Mouse (Mus musculus) left cerebral cortex, adult 18-20 months (tissue): ENCODE data around the gene Tet2. TPM values are rescaled to one million over a fixed set of nuclear protein-coding genes. Genes with fewer than 3 reads are reported as not detected.
A peak's percentile ranks its signal among the peaks of the same experiment; 100 is the strongest.
"Not testable (repeated sequence)": the region's sequence is repeated elsewhere in the genome, so short reads cannot be mapped to it uniquely, and the experiment has no call there.

ENCODE experiments used
- DNase-seq, 2 experiments: peaks; one replicate each; pipeline ENCODE4 v3.0.0; 2021 to 2022; ENCODE audit warnings: low spot score in 2 of 2, mixed read lengths in 1 of 2
- long read RNA-seq, 2 experiments: library from polyadenylated mRNA; stranded (forward); transcript quantifications; one replicate each; pipeline ENCODE4 v2.0.0; 2021
- total RNA-seq, 2 experiments: library from RNA; stranded (reverse); gene quantifications; 2 replicates each; pipeline ENCODE4 v1.2.3; 2021

Gene Tet2
- 10 to 100 TPM; 42.2 to 46.5 TPM for total RNA-seq
- long read RNA-seq, experiment 1, partial matches to known transcripts, result 5 of 8 reads
- long read RNA-seq, experiment 1, other reads (novel, unspliced or antisense), result 3 of 8 reads
- long read RNA-seq, experiment 2, partial matches to known transcripts, result 0 of 2 reads
- long read RNA-seq, experiment 2, other reads (novel, unspliced or antisense), result 2 of 2 reads

DNA sequence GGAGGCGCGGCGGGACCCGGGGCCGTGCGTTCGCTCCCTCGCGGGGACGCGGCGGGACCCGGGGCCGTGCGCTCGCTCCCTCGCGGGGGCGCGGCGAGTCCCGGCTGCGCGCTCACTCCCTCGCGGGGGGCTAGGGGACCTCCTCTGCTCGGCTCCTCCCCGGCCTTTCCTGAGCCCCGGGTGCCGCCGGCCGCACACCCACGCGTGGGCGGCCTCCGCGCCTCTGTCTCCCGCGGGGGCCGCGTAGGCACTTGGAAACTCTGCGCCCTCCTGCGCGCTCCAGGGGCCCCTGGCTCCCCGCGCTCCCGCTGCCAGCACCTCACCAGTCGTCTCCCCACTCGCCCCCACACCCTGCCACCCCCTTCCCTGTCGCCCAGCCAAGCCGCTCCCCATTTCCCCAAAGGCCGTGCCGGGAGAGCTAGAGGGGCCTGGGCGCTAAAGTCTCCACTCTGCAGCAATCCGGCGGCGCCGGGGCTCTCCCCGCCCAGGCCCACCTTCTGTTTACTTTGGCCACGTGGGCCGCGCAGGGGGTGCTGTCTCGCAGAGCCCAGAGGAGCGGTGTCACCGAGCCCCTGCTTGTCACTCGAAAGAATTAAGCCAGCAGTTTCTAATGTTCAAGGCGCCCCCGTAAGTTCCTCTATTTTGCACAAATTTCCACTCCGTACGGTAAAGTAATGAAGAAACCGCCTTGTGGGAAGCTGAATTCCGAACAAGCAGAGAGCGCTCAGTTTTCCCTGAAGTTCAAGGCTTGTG is at the start of gene Tet2:
Gene Tet2 (minus strand): TSS at position 589 of the 753 bp plus-strand sequence.
- peak; percentile 61 to 73 for DNase-seq

- DNase-seq, result not testable (repeated sequence)
Measured at GRCm38 (mm10) chr3:133592995-133593394, 48.1 kb upstream of the Tet2 start.

DNA sequence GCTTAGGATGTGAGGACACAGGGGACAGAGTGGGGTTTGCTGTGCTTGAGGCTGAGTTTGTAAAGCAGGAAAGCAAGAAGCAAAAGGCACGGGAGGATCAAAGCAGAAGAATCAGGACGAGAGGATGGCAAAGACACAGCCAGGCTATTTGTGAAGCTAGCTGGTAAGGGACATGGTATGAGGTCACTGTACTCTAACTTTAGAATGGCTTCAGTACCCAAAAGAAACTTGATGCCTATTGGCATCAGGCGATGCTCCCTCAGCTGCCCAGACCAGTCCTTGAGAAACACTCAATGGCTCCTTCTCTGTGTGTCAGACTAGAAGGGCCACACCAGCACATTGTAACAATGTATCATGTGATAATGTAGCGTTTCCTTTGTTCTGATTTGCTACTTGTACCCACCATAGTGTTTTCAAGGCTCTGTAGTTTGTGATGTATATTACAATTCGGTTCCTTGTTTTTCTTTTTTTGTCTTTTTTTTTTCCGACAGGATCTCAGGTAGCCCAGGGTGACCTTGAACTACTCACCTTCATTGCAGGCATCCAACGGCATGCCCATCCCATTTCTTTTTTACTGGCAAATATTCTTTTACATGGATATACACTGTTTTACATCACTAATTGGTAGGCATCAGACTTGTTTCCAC is 45.7 kb upstream of the Tet2 start:
- no peak for DNase-seq

GRCm38 (mm10) chr3:133585010-133585409 is 40.1 kb upstream of the Tet2 start:
- no peak for DNase-seq

- DNase-seq, result no peak
Measured at GRCm38 (mm10) chr3:133583411-133584025, 38.6 kb upstream of the Tet2 start.

DNA sequence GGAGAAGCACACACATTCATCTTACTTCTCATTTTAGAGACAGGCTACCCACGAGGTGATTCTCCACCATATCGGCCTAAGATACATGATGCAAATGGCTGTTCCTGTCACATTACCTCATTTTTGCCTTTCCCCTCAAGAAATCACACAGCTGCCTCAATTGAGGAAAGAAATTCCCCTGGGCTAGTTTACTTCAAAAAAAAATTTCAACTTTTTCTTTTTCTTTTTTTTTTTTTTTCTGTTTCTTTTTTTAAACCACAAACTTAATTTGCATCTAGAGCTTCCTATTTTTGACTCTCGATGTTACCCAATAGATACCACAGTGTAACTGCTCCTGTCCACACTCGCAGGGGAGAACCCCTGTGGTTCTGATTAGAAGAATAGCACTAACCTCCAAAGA is 38.0 kb upstream of the Tet2 start:
- no peak for DNase-seq

DNA sequence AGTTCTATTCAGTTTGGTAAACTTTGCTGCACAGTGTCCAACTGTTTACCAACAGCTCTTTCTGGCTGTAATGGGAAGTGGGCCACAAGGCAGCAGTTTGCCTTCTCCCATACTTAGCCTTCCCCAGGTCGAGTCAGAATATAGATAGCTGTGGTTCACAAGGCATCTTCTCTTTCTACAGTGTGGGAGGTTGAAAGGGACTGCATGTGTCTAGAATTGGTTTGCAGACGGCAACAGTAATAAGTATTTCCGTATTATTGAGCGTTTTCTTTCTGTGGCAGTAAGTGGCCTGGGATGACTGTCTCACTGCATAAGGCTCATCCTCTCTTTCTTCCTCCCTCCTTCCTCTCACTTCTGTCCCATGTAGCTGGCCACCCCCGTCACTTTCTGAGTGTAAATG is 37.2 kb upstream of the Tet2 start:
- DNase-seq, result no peak

GRCm38 (mm10) chr3:133581541-133581940 is 36.6 kb upstream of the Tet2 start:
- no peak for DNase-seq

- no peak for DNase-seq
Measured at GRCm38 (mm10) chr3:133579671-133580070, 34.7 kb upstream of the Tet2 start.

- no peak for DNase-seq
Measured at GRCm38 (mm10) chr3:133579140-133579539, 34.2 kb upstream of the Tet2 start.

- DNase-seq, result no peak
Measured at GRCm38 (mm10) chr3:133574969-133575368, 30.0 kb upstream of the Tet2 start.

DNA sequence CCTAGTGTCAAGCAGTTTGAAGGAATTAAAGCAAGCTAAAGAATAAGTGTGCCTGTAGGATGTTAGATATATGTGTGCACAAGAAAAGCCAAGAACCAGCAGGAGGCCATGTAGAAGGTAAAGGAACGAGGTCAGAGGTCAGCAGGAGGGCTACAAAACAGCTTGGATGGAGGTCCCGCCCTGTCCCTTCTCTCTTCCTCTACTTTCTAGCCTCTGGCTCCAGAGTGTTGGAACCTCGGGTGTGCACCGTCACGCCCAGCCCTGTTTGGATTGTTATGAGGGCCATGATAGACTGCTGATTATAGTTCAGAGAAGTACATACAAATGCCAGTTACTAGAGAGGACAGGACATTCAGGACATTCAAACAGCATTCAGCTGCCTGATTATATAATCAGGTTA is 27.0 kb upstream of the Tet2 start:
- DNase-seq, result no peak

GRCm38 (mm10) chr3:133563503-133564205 is 18.7 kb upstream of the Tet2 start:
- no peak for DNase-seq

- no peak for DNase-seq
Measured at GRCm38 (mm10) chr3:133559413-133560114, 14.6 kb upstream of the Tet2 start.

GRCm38 (mm10) chr3:133557602-133558001 is 12.7 kb upstream of the Tet2 start:
- DNase-seq, result no peak

- DNase-seq, result no peak
Measured at GRCm38 (mm10) chr3:133557154-133557553, 12.2 kb upstream of the Tet2 start.

DNA sequence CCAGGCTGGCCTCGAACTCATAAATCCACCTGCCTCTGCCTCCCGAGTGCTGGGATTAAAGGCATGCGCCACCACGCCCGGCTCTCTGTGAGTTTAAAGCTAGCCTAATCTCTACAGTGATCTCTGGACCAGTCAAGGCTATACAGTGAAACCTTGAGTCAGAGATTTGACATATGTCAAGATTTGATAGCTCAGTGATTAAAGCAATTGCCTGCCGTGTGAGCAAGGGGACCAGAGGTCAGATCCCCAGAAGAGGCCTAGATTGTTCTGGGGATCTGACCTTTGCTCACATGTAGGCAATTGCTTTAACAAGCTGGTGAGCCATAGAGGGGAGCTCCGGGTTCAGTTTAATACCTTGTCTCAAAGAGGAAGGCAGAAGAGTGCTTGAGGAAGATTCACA is 10.4 kb upstream of the Tet2 start:
- DNase-seq, result no peak

DNA sequence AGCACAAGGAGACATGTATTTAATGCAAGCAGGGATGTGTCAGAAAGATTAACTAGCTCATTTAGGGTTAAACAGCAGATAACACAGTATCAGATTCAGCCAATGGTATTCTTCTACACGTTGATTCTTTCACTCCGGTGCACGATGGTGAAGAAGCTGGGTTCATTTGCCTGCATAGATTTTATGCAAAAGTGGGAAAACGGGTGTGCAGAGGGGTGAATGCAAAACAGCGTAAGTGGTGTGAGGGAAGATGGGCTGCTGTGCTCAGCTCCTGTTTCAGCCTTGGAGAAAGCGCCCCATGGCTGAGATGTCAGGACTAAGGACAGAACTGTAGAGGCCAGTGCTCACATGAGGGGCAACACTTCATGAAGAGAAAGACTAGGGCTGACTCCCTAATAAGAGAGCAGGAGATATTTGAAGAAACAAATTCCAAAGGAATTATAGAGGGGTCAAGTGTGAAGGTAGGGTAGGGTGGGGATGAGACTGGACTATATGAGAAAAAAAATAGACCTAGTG is 9.7 kb upstream of the Tet2 start:
- no peak for DNase-seq

- DNase-seq, result no peak
Measured at GRCm38 (mm10) chr3:133554092-133554491, 9.2 kb upstream of the Tet2 start.

DNA sequence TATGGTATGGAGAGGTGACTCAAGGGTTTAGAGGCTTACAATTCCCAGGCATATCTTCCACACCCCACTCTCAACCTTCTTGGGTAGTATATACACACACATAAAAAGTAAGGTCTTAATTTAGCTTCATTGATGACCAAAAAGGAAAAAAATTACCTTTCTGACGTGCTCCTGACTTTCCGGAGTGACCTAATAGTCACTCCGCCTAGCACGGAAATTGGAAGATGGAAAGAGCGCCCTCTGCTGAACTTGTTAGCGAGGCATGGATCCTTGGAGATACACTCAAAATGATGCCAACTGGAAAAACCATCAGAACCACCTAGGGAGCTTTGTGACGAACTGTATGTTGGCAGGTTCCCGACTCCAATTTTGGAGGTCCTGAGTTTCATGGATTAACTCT is 7.0 kb upstream of the Tet2 start:
- DNase-seq, result no peak
